ENCODE assay signal across 10 mouse cellular contexts in the genomic region with DNA sequence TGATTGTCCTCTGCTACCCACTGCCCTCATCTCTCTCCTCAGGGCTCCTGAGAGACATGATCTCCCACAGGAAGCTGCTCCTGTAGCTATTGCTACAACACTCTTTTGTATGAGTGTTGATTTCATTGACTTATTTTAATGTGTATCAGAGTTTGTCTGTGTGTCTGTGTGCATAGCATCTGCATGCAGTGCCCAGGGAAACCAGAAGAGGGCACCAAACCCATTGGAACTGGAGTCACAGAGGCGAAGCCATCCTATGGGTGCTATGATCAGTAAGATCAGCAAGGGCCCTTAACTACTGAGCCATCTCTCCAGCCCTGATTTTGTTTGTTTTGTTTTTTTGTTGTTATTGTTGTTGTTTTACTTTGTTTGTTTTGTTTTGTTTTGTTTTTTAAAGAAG. TPM values are rescaled to one million over a fixed set of nuclear protein-coding genes. Genes with fewer than 3 reads are reported as not detected.
DNase-seq lines count a peak whose midpoint lies in the region; ATAC-seq and TF ChIP-seq lines count a peak whose summit lies in the region.
"Had no signal": no experiment of that assay in that cellular context is flagged by ENCODE, and none has a peak within 500 bp of the region (broad histone marks: within the 10 kb centered on the region; RNA-seq: fewer than 3 reads in every experiment).

No protein-coding gene starts in this region.

- peak; percentile 89 to 93 for TF ChIP-seq CTCF in CH12.LX (conservative IDR thresholded peaks at IDR 0.05 in 1 of 2, IDR thresholded peaks at IDR 0.05 in 1 of 2; ENCODE audit: low read depth in 2 of 2, low read length in 2 of 2)
- TF ChIP-seq CTCF in lung, embryonic 14.5 days (IDR thresholded peaks at IDR 0.05; ENCODE audit: low read depth), result peak; percentile 88
- TF ChIP-seq CTCF in stomach, postnatal 0 days (IDR thresholded peaks at IDR 0.05; ENCODE audit: low read depth), result peak; percentile 86

- H3K36me3 ChIP-seq in intestine, embryonic 14.5 days (ENCODE audit: control insufficient read depth, insufficient read depth, low read length), result no peaks in the 10 kb centered on the region
- no peaks in the 10 kb centered on the region for H3K36me3 ChIP-seq in intestine, embryonic 15.5 days
- no peaks in the 10 kb centered on the region for H3K36me3 ChIP-seq in CH12.LX (replicated peaks in 1 of 2; ENCODE audit: control insufficient read depth in 1 of 2, insufficient read depth in 1 of 2, low read length in 1 of 2)
- H3K36me3 ChIP-seq in lung, embryonic 14.5 days (ENCODE audit: insufficient read depth), result no peaks in the 10 kb centered on the region
- no peaks in the 10 kb centered on the region for H3K36me3 ChIP-seq in stomach, postnatal 0 days (ENCODE audit: control insufficient read depth, insufficient read depth, low read length)
- H3K36me3 ChIP-seq: heart, embryonic 13.5 days; midbrain, embryonic 12.5 days had no signal

- peak; percentile 85 for TF ChIP-seq RAD21 in CH12.LX (IDR thresholded peaks at IDR 0.05; ENCODE audit: low read depth, low read length)

- H3K9ac ChIP-seq in intestine, embryonic 14.5 days (ENCODE audit: low read length), result no peak overlapping the region
- H3K9ac ChIP-seq in intestine, embryonic 15.5 days, result no peak overlapping the region
- H3K9ac ChIP-seq in CH12.LX (ENCODE audit: insufficient read depth, low read depth), result no peak overlapping the region
- H3K9ac ChIP-seq in lung, embryonic 14.5 days, result no peak overlapping the region
- H3K9ac ChIP-seq in stomach, postnatal 0 days (ENCODE audit: low read length), result no peak overlapping the region
- H3K9ac ChIP-seq: heart, embryonic 13.5 days; midbrain, embryonic 12.5 days had no signal

- no peak overlapping the region for H3K4me2 ChIP-seq in intestine, embryonic 14.5 days (ENCODE audit: low read length)
- H3K4me2 ChIP-seq in intestine, embryonic 15.5 days (replicated peaks), result no peak overlapping the region
- no peak overlapping the region for H3K4me2 ChIP-seq in CH12.LX (ENCODE audit: insufficient read depth, low read depth, poor library complexity, severe bottlenecking)
- H3K4me2 ChIP-seq in lung, embryonic 14.5 days, result no peak overlapping the region
- no peak overlapping the region for H3K4me2 ChIP-seq in stomach, postnatal 0 days (replicated peaks; ENCODE audit: low read depth)
- H3K4me2 ChIP-seq: heart, embryonic 13.5 days; midbrain, embryonic 12.5 days had no signal

- peak; percentile 81 for DNase-seq in intestine, embryonic 14.5 days (ENCODE audit: low spot score)
- peak; percentile 77 to 79 for DNase-seq in B cell, adult 2 months
- DNase-seq in CH12.LX (ENCODE audit: extremely low read depth), result peak; percentile 74
- DNase-seq in lung, embryonic 14.5 days, result peak; percentile 78
- DNase-seq in stomach, postnatal 0 days (ENCODE audit: low spot score), result peak; percentile 60
- no peak for DNase-seq in heart, adult 8-10 months (ENCODE audit: low spot score)

- H3K27ac ChIP-seq in intestine, embryonic 14.5 days (ENCODE audit: low read depth), result no peak overlapping the region
- no peak overlapping the region for H3K27ac ChIP-seq in intestine, embryonic 15.5 days
- no peak overlapping the region for H3K27ac ChIP-seq in CH12.LX (ENCODE audit: insufficient read depth, low read depth)
- no peak overlapping the region for H3K27ac ChIP-seq in lung, embryonic 14.5 days (ENCODE audit: low read depth)
- no peak overlapping the region for H3K27ac ChIP-seq in stomach, postnatal 0 days (replicated peaks)
- H3K27ac ChIP-seq: heart, embryonic 13.5 days; midbrain, embryonic 12.5 days had no signal

- dilution Hi-C loops in CH12.LX (cut with MboI; ENCODE audit: extremely low pct_ligation_motif_present, extremely low pct_unique_long_range_greater_than_20kb, low sequenced_read_pairs), result no loop called here

- no peaks in the 10 kb centered on the region for H3K4me1 ChIP-seq in intestine, embryonic 14.5 days (replicated peaks; ENCODE audit: control insufficient read depth, insufficient read depth, low read length)
- no peaks in the 10 kb centered on the region for H3K4me1 ChIP-seq in intestine, embryonic 15.5 days (replicated peaks)
- H3K4me1 ChIP-seq in CH12.LX (ENCODE audit: control insufficient read depth in 1 of 2, insufficient read depth in 2 of 2), result no peaks in the 10 kb centered on the region
- no peaks in the 10 kb centered on the region; the same call in 1 of the 2 replicates for H3K4me1 ChIP-seq in lung, embryonic 14.5 days (ENCODE audit: insufficient read depth)
- H3K4me1 ChIP-seq in stomach, postnatal 0 days (replicated peaks; ENCODE audit: control insufficient read depth, insufficient read depth), result no peaks in the 10 kb centered on the region
- H3K4me1 ChIP-seq: heart, embryonic 13.5 days; midbrain, embryonic 12.5 days had no signal

- H3K27me3 ChIP-seq in intestine, embryonic 14.5 days (replicated peaks; ENCODE audit: control insufficient read depth, insufficient read depth, low read length), result no peaks in the 10 kb centered on the region
- no peaks in the 10 kb centered on the region for H3K27me3 ChIP-seq in intestine, embryonic 15.5 days (replicated peaks)
- H3K27me3 ChIP-seq in CH12.LX (replicated peaks), result peaks cover under 1% of the 10 kb centered on the region
- no peaks in the 10 kb centered on the region for H3K27me3 ChIP-seq in lung, embryonic 14.5 days (ENCODE audit: insufficient read depth, low read length)
- no peaks in the 10 kb centered on the region for H3K27me3 ChIP-seq in stomach, postnatal 0 days (ENCODE audit: control insufficient read depth, insufficient read depth, low read length)
- H3K27me3 ChIP-seq: heart, embryonic 13.5 days; midbrain, embryonic 12.5 days had no signal

- H3K9me3 ChIP-seq in intestine, embryonic 14.5 days (ENCODE audit: control insufficient read depth, low read length), result no peaks in the 10 kb centered on the region
- H3K9me3 ChIP-seq in intestine, embryonic 15.5 days, result no peaks in the 10 kb centered on the region
- H3K9me3 ChIP-seq in CH12.LX (replicated peaks; ENCODE audit: low read length), result no peaks in the 10 kb centered on the region
- no peaks in the 10 kb centered on the region for H3K9me3 ChIP-seq in lung, embryonic 14.5 days (ENCODE audit: low read depth, low read length)
- no peaks in the 10 kb centered on the region for H3K9me3 ChIP-seq in stomach, postnatal 0 days (ENCODE audit: control insufficient read depth, low read length)
- H3K9me3 ChIP-seq: midbrain, embryonic 12.5 days had no signal

- TF ChIP-seq POLR2A in CH12.LX (IDR thresholded peaks at IDR 0.05; ENCODE audit: low read depth, low read length), result no peak

- in situ Hi-C loops in CH12.LX (cut with MboI; ENCODE audit: low pct_ligation_motif_present, low pct_unique_long_range_greater_than_20kb, low sequenced_read_pairs), result no loop called here

- no peak for ATAC-seq in intestine, embryonic 14.5 days (replicated peaks; ENCODE audit: low FRiP score, low TSS enrichment, low read depth)
- no peak for ATAC-seq in intestine, embryonic 15.5 days
- peak; percentile 90 for ATAC-seq in common myeloid progenitor, adult 5-6 weeks (replicated peaks; ENCODE audit: low read depth, poor library complexity, severe bottlenecking)
- ATAC-seq in lung, embryonic 14.5 days (ENCODE audit: insufficient read depth), result no peak
- ATAC-seq in stomach, postnatal 0 days (ENCODE audit: low FRiP score, low TSS enrichment), result no peak

- TF ChIP-seq EP300 in CH12.LX (IDR thresholded peaks at IDR 0.05; ENCODE audit: low read length), result no peak
- no peak for TF ChIP-seq EP300 in stomach, postnatal 0 days (optimal IDR thresholded peaks at IDR 0.05)

- no peaks in the 10 kb centered on the region for H3K79me2 ChIP-seq in CH12.LX (replicated peaks; ENCODE audit: control insufficient read depth, extremely low read depth, insufficient read depth, poor library complexity, severe bottlenecking)

- WGBS in intestine, embryonic 14.5 days, result 55% methylated on average over 1 of the region's 1 CpGs
- 48% methylated on average over 1 of the region's 1 CpGs for WGBS in intestine, embryonic 15.5 days
- 43% methylated on average over 1 of the region's 1 CpGs for WGBS in lung, embryonic 14.5 days
- 48% methylated on average over 1 of the region's 1 CpGs for WGBS in stomach, postnatal 0 days

- no peak overlapping the region for H3K4me3 ChIP-seq in intestine, embryonic 14.5 days (ENCODE audit: low read depth, low read length)
- no peak overlapping the region for H3K4me3 ChIP-seq in intestine, embryonic 15.5 days (replicated peaks)
- no peak overlapping the region for H3K4me3 ChIP-seq in CH12.LX (replicated peaks in 1 of 3; ENCODE audit: low read depth in 2 of 3, low read length in 2 of 3, poor library complexity in 1 of 3)
- H3K4me3 ChIP-seq in lung, embryonic 14.5 days (ENCODE audit: low read depth, low read length), result no peak overlapping the region
- no peak overlapping the region for H3K4me3 ChIP-seq in stomach, postnatal 0 days (ENCODE audit: low read depth, low read length)
- H3K4me3 ChIP-seq: heart, embryonic 13.5 days; midbrain, embryonic 12.5 days had no signal

RNA-seq across cellular contexts. Expression of gene Car6, which starts 7.2 kb away (rescaled TPM):
- polyA plus RNA-seq in intestine, embryonic 14.5 days (2014; fragmentation: Nextera tagmentation; extraction: Ambion mirVana), result not detected in 2 replicates
- not detected in 2 replicates for polyA plus RNA-seq in intestine, embryonic 15.5 days (2015; fragmentation: Nextera tagmentation; extraction: Ambion mirVana)
- not detected in 2 replicates for total RNA-seq in CH12.LX (2012; rRNA removed)
- not detected in 2 replicates for total RNA-seq in CH12.LX (2014; rRNA removed)
- polyA plus RNA-seq in CH12.LX (2012; ENCODE audit: insufficient read length, low read depth), result not detected in 2 replicates
- not detected in 2 replicates for total RNA-seq in common myeloid progenitor, adult 5-6 weeks (2017)
- not detected in 2 replicates for polyA plus RNA-seq in lung, embryonic 14.5 days (2014; fragmentation: Nextera tagmentation; extraction: Ambion mirVana)
- polyA plus RNA-seq in stomach, postnatal 0 days (2015; fragmentation: Nextera tagmentation; extraction: Ambion mirVana), result 0.06 TPM in 1 of 2 replicates, not detected in the other
- total RNA-seq in heart, adult 8-10 months (2022), result under 1 TPM in 1 of 4 experiments, not detected in 3; 0.29 TPM
- polyA plus RNA-seq: heart, embryonic 13.5 days; midbrain, embryonic 12.5 days had no signal

RNA-seq across cellular contexts. Expression of gene Eno1, which starts 42.6 kb away (rescaled TPM):
- 1,930 and 1,939 TPM in 2 replicates for polyA plus RNA-seq in intestine, embryonic 14.5 days (2014; fragmentation: Nextera tagmentation; extraction: Ambion mirVana)
- polyA plus RNA-seq in intestine, embryonic 15.5 days (2015; fragmentation: Nextera tagmentation; extraction: Ambion mirVana), result 1,894 and 1,951 TPM in 2 replicates
- 1,210 and 1,985 TPM in 2 replicates for total RNA-seq in CH12.LX (2012; rRNA removed)
- 903 and 1,109 TPM in 2 replicates for total RNA-seq in CH12.LX (2014; rRNA removed)
- polyA plus RNA-seq in CH12.LX (2012; ENCODE audit: insufficient read length, low read depth), result 1,272 and 1,619 TPM in 2 replicates
- 176 and 200 TPM in 2 replicates for total RNA-seq in common myeloid progenitor, adult 5-6 weeks (2017)
- polyA plus RNA-seq in lung, embryonic 14.5 days (2014; fragmentation: Nextera tagmentation; extraction: Ambion mirVana), result 1,829 and 1,952 TPM in 2 replicates
- 636 and 733 TPM in 2 replicates for polyA plus RNA-seq in stomach, postnatal 0 days (2015; fragmentation: Nextera tagmentation; extraction: Ambion mirVana)
- total RNA-seq in heart, adult 8-10 months (2022), result 100 to 1,000 TPM; 110 to 133 (median 121) TPM

RNA-seq across cellular contexts. Expression of gene Slc2a7, which starts 45.1 kb away (rescaled TPM):
- not detected in 2 replicates for polyA plus RNA-seq in intestine, embryonic 14.5 days (2014; fragmentation: Nextera tagmentation; extraction: Ambion mirVana)
- 0.30 and 0.63 TPM in 2 replicates for polyA plus RNA-seq in intestine, embryonic 15.5 days (2015; fragmentation: Nextera tagmentation; extraction: Ambion mirVana)
- total RNA-seq in CH12.LX (2012; rRNA removed), result 0.13 TPM in 1 of 2 replicates, not detected in the other
- total RNA-seq in CH12.LX (2014; rRNA removed), result not detected in 2 replicates
- polyA plus RNA-seq in CH12.LX (2012; ENCODE audit: insufficient read length, low read depth), result 0.14 TPM in 1 of 2 replicates, not detected in the other
- not detected in 2 replicates for total RNA-seq in common myeloid progenitor, adult 5-6 weeks (2017)
- not detected in 2 replicates for polyA plus RNA-seq in lung, embryonic 14.5 days (2014; fragmentation: Nextera tagmentation; extraction: Ambion mirVana)
- polyA plus RNA-seq in stomach, postnatal 0 days (2015; fragmentation: Nextera tagmentation; extraction: Ambion mirVana), result 0.24 TPM in 1 of 2 replicates, not detected in the other
- not detected for total RNA-seq in heart, adult 8-10 months (2022)
- polyA plus RNA-seq: heart, embryonic 13.5 days; midbrain, embryonic 12.5 days had no signal
